In the genomic region with DNA sequence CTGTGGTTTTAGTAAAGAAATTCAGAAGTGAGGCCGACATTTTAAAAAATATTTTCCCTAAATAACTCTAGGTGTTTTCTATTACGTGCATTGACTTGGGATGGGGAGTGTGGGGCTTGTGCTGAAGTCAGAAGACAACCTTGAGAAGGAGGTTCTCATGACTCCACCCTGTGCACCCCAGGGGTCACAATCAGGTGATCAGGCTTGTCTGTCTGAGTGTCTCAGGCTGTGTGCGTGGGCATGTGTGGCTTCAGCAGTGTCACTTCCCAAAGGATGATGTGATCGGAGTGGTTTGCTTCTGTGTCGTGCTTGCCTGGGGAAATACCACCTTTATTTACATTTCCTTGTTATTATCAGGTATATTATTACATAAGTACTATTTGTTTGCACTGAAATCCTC, we compare ENCODE assay signal across 13 mouse cellular contexts. TPM values are rescaled to one million over a fixed set of nuclear protein-coding genes. Genes with fewer than 3 reads are reported as not detected.
DNase-seq lines count a peak whose midpoint lies in the region; ATAC-seq and TF ChIP-seq lines count a peak whose summit lies in the region.
"Had no signal": no experiment of that assay in that cellular context is flagged by ENCODE, and none has a peak within 500 bp of the region (broad histone marks: within the 10 kb centered on the region; RNA-seq: fewer than 3 reads in every experiment).

No protein-coding gene starts in this region.

- no peak for TF ChIP-seq CTCF in bone marrow, adult 2 months (IDR thresholded peaks at IDR 0.05; ENCODE audit: control insufficient read depth, insufficient read depth, low read length)

- no peaks in the 10 kb centered on the region for H3K27me3 ChIP-seq in kidney, embryonic 16.5 days (ENCODE audit: insufficient read depth, low read length)
- H3K27me3 ChIP-seq in liver, embryonic 16.5 days (ENCODE audit: control insufficient read depth, insufficient read depth, low read depth, low read length), result no peaks in the 10 kb centered on the region
- H3K27me3 ChIP-seq: embryonic facial prominence, embryonic 12.5 days had no signal

- H3K4me3 ChIP-seq in kidney, embryonic 16.5 days (ENCODE audit: low read length), result no peak overlapping the region
- H3K4me3 ChIP-seq in bone marrow, adult 2 months (replicated peaks; ENCODE audit: control insufficient read depth, low read depth, low read length), result peak overlapping the region; percentile 13
- H3K4me3 ChIP-seq in liver, embryonic 16.5 days (ENCODE audit: low read depth, low read length), result peak overlapping the region; percentile 99
- H3K4me3 ChIP-seq: embryonic facial prominence, embryonic 12.5 days; heart, adult 2 months had no signal

- H3K9me3 ChIP-seq in kidney, embryonic 16.5 days (ENCODE audit: low read length), result no peaks in the 10 kb centered on the region
- H3K9me3 ChIP-seq in liver, embryonic 16.5 days (replicated peaks; ENCODE audit: control insufficient read depth, low read length), result no peaks in the 10 kb centered on the region
- H3K9me3 ChIP-seq: embryonic facial prominence, embryonic 12.5 days had no signal

- H3K36me3 ChIP-seq in kidney, embryonic 16.5 days (ENCODE audit: insufficient read depth, low read length), result peaks cover 33% of the 10 kb centered on the region
- H3K36me3 ChIP-seq in liver, embryonic 16.5 days (ENCODE audit: control insufficient read depth, insufficient read depth), result peaks cover 28% of the 10 kb centered on the region

- 88% methylated on average over 5 of the region's 5 CpGs for WGBS in kidney, embryonic 16.5 days
- 45% methylated on average over 5 of the region's 5 CpGs for WGBS in bone marrow, adult 2 months
- WGBS in liver, embryonic 16.5 days (ENCODE audit: insufficient replicate concordance), result 52% methylated on average over 5 of the region's 5 CpGs

- peak overlapping the region; percentile 35; the same call in 1 of the 2 replicates for H3K9ac ChIP-seq in kidney, embryonic 16.5 days (replicated peaks; ENCODE audit: low read length)
- peak overlapping the region; percentile 20; the same call in 1 of the 2 replicates for H3K9ac ChIP-seq in liver, embryonic 16.5 days (ENCODE audit: low read depth, low read length)
- H3K9ac ChIP-seq: embryonic facial prominence, embryonic 12.5 days had no signal

- peaks cover 36% of the 10 kb centered on the region for H3K4me1 ChIP-seq in kidney, embryonic 16.5 days (ENCODE audit: insufficient read depth, low read length)
- H3K4me1 ChIP-seq in bone marrow, adult 2 months (ENCODE audit: control insufficient read depth, insufficient read depth, low read length), result peaks cover 8% of the 10 kb centered on the region; the same call in 1 of the 2 replicates
- H3K4me1 ChIP-seq in liver, embryonic 16.5 days (ENCODE audit: control insufficient read depth, low read depth, low read length), result peaks cover 42% of the 10 kb centered on the region

- DNase-seq in cerebellum, adult 9-10 months, result peak; percentile 20
- no peak for DNase-seq in cerebellum, postnatal 4 days (ENCODE audit: low spot score in 2 of 2)
- DNase-seq in kidney, postnatal 36 days, result no peak
- no peak for DNase-seq in Muller cell, postnatal 12 days (ENCODE audit: inconsistent ontology term)
- DNase-seq in thymus, adult 18-20 months, result no peak
- DNase-seq: heart, adult 2 months; kidney, postnatal 14 days; layer of hippocampus, postnatal 36 days; spleen, adult 18-20 months had no signal

- H3K27ac ChIP-seq in kidney, embryonic 16.5 days (ENCODE audit: low read length), result no peak overlapping the region
- H3K27ac ChIP-seq in bone marrow, adult 2 months (ENCODE audit: control insufficient read depth, insufficient read depth, low read depth, low read length, poor library complexity), result no peak overlapping the region
- peak overlapping the region; percentile 53; the same call in 1 of the 2 replicates for H3K27ac ChIP-seq in liver, embryonic 16.5 days (ENCODE audit: low read length)
- H3K27ac ChIP-seq: embryonic facial prominence, embryonic 12.5 days; heart, adult 2 months had no signal

- H3K4me2 ChIP-seq in kidney, embryonic 16.5 days (replicated peaks; ENCODE audit: low read depth, low read length), result no peak overlapping the region
- H3K4me2 ChIP-seq in liver, embryonic 16.5 days (ENCODE audit: low read depth, low read length), result peak overlapping the region; percentile 91
- H3K4me2 ChIP-seq: embryonic facial prominence, embryonic 12.5 days had no signal

- no peak for ATAC-seq in kidney, embryonic 16.5 days (ENCODE audit: low FRiP score, low TSS enrichment)
- no peak for ATAC-seq in liver, embryonic 16.5 days (ENCODE audit: low read depth)

- TF ChIP-seq POLR2A in bone marrow, adult 2 months (IDR thresholded peaks at IDR 0.05; ENCODE audit: borderline replicate concordance, control insufficient read depth, low read depth, low read length), result no peak

RNA-seq across cellular contexts. Expression of a gene that starts 3.2 kb away (rescaled TPM):
- polyA plus RNA-seq in kidney, embryonic 16.5 days (2015; fragmentation: Nextera tagmentation; extraction: Ambion mirVana), result 155 and 160 TPM in 2 replicates
- polyA plus RNA-seq in bone marrow, adult 2 months (2011; ENCODE audit: insufficient read depth, insufficient read length, low replicate concordance, missing spikeins), result 116 and 226 TPM in 2 replicates
- polyA plus RNA-seq in liver, embryonic 16.5 days (2015; fragmentation: Nextera tagmentation; extraction: Ambion mirVana), result 38.3 and 40.1 TPM in 2 replicates

RNA-seq across cellular contexts. Expression of a gene that starts 30.9 kb away (rescaled TPM):
- polyA plus RNA-seq in kidney, embryonic 16.5 days (2015; fragmentation: Nextera tagmentation; extraction: Ambion mirVana), result 0.67 and 0.76 TPM in 2 replicates
- 4.8 and 11.7 TPM in 2 replicates for polyA plus RNA-seq in bone marrow, adult 2 months (2011; ENCODE audit: insufficient read depth, insufficient read length, low replicate concordance, missing spikeins)
- 0.72 and 0.78 TPM in 2 replicates for polyA plus RNA-seq in liver, embryonic 16.5 days (2015; fragmentation: Nextera tagmentation; extraction: Ambion mirVana)

RNA-seq across cellular contexts. Expression of a gene that starts 30.9 kb away (rescaled TPM):
- polyA plus RNA-seq in kidney, embryonic 16.5 days (2015; fragmentation: Nextera tagmentation; extraction: Ambion mirVana), result 2.2 and 2.6 TPM in 2 replicates
- polyA plus RNA-seq in bone marrow, adult 2 months (2011; ENCODE audit: insufficient read depth, insufficient read length, low replicate concordance, missing spikeins), result 1.6 TPM in 1 of 2 replicates, not detected in the other
- polyA plus RNA-seq in liver, embryonic 16.5 days (2015; fragmentation: Nextera tagmentation; extraction: Ambion mirVana), result 0.33 and 0.35 TPM in 2 replicates
